Mouse (Mus musculus): ENCODE measurements around the gene H60b. TPM values are rescaled to one million over a fixed set of nuclear protein-coding genes. Genes with fewer than 3 reads are reported as not detected.
A peak's percentile ranks its signal among the peaks of the same experiment; 100 is the strongest.
"Not testable (repeated sequence)": the region's sequence is repeated elsewhere in the genome, so short reads cannot be mapped to it uniquely, and the experiment has no call there.

H60b gene
- total and polyA plus RNA-seq, 3 experiments = not detected

DNA sequence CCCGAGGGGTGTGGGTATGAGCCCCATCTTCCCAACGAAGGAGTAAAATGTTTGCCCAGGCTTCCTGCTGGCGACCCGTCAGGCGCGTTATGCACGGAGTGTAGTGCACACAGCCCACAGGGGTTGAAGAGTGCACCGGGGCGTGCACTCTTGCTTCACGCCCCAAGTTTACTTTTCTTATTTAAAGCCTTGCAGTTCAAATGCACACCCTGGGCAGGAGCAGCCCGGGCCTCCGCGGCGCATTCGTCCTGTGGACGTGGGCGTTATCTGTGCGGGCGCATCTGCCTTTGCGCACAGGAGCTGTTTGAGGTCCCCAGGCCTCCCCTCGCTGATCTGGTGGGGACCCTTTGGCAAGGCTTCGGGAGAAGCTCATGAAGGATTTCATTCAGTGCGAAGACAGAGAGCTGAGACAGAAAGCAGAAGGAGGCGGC is 760 bp downstream of the H60b start:
- Histone ChIP-seq H3K79me2 (replicated peaks; ENCODE audit: control insufficient read depth, extremely low read depth, insufficient read depth, poor library complexity, severe bottlenecking) (no peaks in the 10 kb centered on the region), H3K27ac (ENCODE audit: insufficient read depth, low read depth) (no peak overlapping the region), H3K27me3 (replicated peaks) (peaks cover 8% of the 10 kb centered on the region), H3K9me3 (replicated peaks; ENCODE audit: low read length) (no peaks in the 10 kb centered on the region), H3K4me3 (replicated peaks in 1 of 3; ENCODE audit: low read depth in 2 of 3, low read length in 2 of 3, poor library complexity in 1 of 3) (no peak overlapping the region), H3K4me2 (ENCODE audit: insufficient read depth, low read depth, poor library complexity, severe bottlenecking) (no peak overlapping the region), H3K9ac (ENCODE audit: insufficient read depth, low read depth) (no peak overlapping the region), H3K4me1 (ENCODE audit: control insufficient read depth in 1 of 2, insufficient read depth in 2 of 2) (no peaks in the 10 kb centered on the region), H3K36me3 (replicated peaks in 1 of 2; ENCODE audit: control insufficient read depth in 1 of 2, insufficient read depth in 1 of 2, low read length in 1 of 2) (no peaks in the 10 kb centered on the region)
- TF ChIP-seq USF2 (conservative IDR thresholded peaks at IDR 0.05; ENCODE audit: low read depth, low read length) = no peak
- TF ChIP-seq UBTF (IDR thresholded peaks at IDR 0.05; ENCODE audit: low read depth, low read length) = no peak
- no peak for TF ChIP-seq HCFC1 (IDR thresholded peaks at IDR 0.05; ENCODE audit: low read depth, low read length)
- no peak for TF ChIP-seq SMC3 (IDR thresholded peaks at IDR 0.05; ENCODE audit: low read depth, low read length)
- no peak for TF ChIP-seq JUN (IDR thresholded peaks at IDR 0.05; ENCODE audit: insufficient read depth, low read depth, low read length)
- TF ChIP-seq GABPA (IDR thresholded peaks at IDR 0.05; ENCODE audit: insufficient replicate concordance, low read depth, low read length) = no peak
- in situ Hi-C loops (cut with MboI; ENCODE audit: low pct_ligation_motif_present, low pct_unique_long_range_greater_than_20kb, low sequenced_read_pairs) = no loop called here
- dilution Hi-C loops (cut with MboI; ENCODE audit: extremely low pct_ligation_motif_present, extremely low pct_unique_long_range_greater_than_20kb, low sequenced_read_pairs) = no loop called here
- DNase-seq (ENCODE audit: extremely low read depth) = no peak

DNA sequence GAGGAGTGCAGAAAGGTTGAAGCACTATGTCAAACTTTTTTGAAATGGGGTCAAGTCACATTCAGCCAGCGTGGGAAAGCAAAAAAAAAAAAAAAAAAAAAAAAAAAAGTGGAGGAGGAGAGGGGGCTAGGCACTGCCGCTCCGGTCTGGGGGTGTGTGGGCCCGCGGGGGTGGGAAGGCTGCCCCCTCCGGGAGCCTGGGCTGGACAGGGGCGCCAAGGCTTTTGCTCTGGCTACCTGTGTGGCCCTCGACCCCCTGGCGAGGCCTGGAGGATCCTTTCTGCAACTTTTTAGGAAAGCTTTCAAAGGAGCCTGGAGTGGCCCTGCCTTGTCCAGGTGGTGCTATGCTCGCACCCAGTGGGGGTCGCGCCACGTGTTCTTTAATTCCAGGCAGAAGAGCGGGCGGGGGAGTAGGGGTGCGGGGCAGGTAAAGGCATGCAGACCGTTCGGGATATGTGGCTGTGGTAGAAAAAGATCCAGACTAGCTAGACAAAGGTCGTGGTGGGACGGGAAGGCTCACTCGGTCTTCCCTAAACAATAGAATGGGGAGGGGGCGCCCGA is 1.3 kb downstream of the H60b start:
- Histone ChIP-seq H3K4me2 (ENCODE audit: insufficient read depth, low read depth, poor library complexity, severe bottlenecking) (no peak overlapping the region), H3K36me3 (replicated peaks in 1 of 2; ENCODE audit: control insufficient read depth in 1 of 2, insufficient read depth in 1 of 2, low read length in 1 of 2) (no peaks in the 10 kb centered on the region), H3K27ac (ENCODE audit: insufficient read depth, low read depth) (no peak overlapping the region), H3K27me3 (replicated peaks) (peaks cover 8% of the 10 kb centered on the region), H3K79me2 (replicated peaks; ENCODE audit: control insufficient read depth, extremely low read depth, insufficient read depth, poor library complexity, severe bottlenecking) (no peaks in the 10 kb centered on the region), H3K9me3 (replicated peaks; ENCODE audit: low read length) (no peaks in the 10 kb centered on the region), H3K9ac (ENCODE audit: insufficient read depth, low read depth) (no peak overlapping the region), H3K4me1 (ENCODE audit: control insufficient read depth in 1 of 2, insufficient read depth in 2 of 2) (no peaks in the 10 kb centered on the region), H3K4me3 (replicated peaks in 1 of 3; ENCODE audit: low read depth in 2 of 3, low read length in 2 of 3, poor library complexity in 1 of 3) (no peak overlapping the region)
- dilution Hi-C loops (cut with MboI; ENCODE audit: extremely low pct_ligation_motif_present, extremely low pct_unique_long_range_greater_than_20kb, low sequenced_read_pairs) (no loop called here), in situ Hi-C loops (cut with MboI; ENCODE audit: low pct_ligation_motif_present, low pct_unique_long_range_greater_than_20kb, low sequenced_read_pairs) (no loop called here)
- no peak for DNase-seq (ENCODE audit: extremely low read depth)
- TF ChIP-seq E2F4 (IDR thresholded peaks at IDR 0.05; ENCODE audit: insufficient replicate concordance, low read depth, low read length) (no peak), SMC3 (IDR thresholded peaks at IDR 0.05; ENCODE audit: low read depth, low read length) (no peak), HCFC1 (IDR thresholded peaks at IDR 0.05; ENCODE audit: low read depth, low read length) (no peak), TCF12 (IDR thresholded peaks at IDR 0.05; ENCODE audit: low read depth, low read length) (no peak), JUN (IDR thresholded peaks at IDR 0.05; ENCODE audit: insufficient read depth, low read depth, low read length) (no peak), MYC (IDR thresholded peaks at IDR 0.05; ENCODE audit: low read depth, low read length) (no peak), RAD21 (IDR thresholded peaks at IDR 0.05; ENCODE audit: low read depth, low read length) (no peak), MAX (IDR thresholded peaks at IDR 0.05; ENCODE audit: low read length) (no peak), GABPA (IDR thresholded peaks at IDR 0.05; ENCODE audit: insufficient replicate concordance, low read depth, low read length) (no peak), ZNF384 (IDR thresholded peaks at IDR 0.05; ENCODE audit: low read depth, low read length) (no peak), RCOR1 (conservative IDR thresholded peaks at IDR 0.05; ENCODE audit: low read depth, low read length) (no peak), UBTF (IDR thresholded peaks at IDR 0.05; ENCODE audit: low read depth, low read length) (no peak), JUND (conservative IDR thresholded peaks at IDR 0.05; ENCODE audit: low read depth, low read length) (no peak), CTCF (conservative IDR thresholded peaks at IDR 0.05 in 1 of 2, IDR thresholded peaks at IDR 0.05 in 1 of 2; ENCODE audit: low read depth in 2 of 2, low read length in 2 of 2) (no peak), ETS1 (conservative IDR thresholded peaks at IDR 0.05; ENCODE audit: low read depth, low read length) (no peak), TBP (conservative IDR thresholded peaks at IDR 0.05; ENCODE audit: low read depth, low read length) (no peak), IRF4 (IDR thresholded peaks at IDR 0.05; ENCODE audit: low read depth, low read length) (no peak), POLR2A (IDR thresholded peaks at IDR 0.05; ENCODE audit: low read depth, low read length) (no peak)

- H3K4me3 ChIP-seq (replicated peaks in 1 of 3; ENCODE audit: low read depth in 2 of 3, low read length in 2 of 3, poor library complexity in 1 of 3); H3K9ac ChIP-seq (ENCODE audit: insufficient read depth, low read depth); H3K4me1 ChIP-seq (ENCODE audit: control insufficient read depth in 1 of 2, insufficient read depth in 2 of 2); H3K27me3 ChIP-seq (replicated peaks); H3K36me3 ChIP-seq (replicated peaks in 1 of 2; ENCODE audit: control insufficient read depth in 1 of 2, insufficient read depth in 1 of 2, low read length in 1 of 2); H3K27ac ChIP-seq (ENCODE audit: insufficient read depth, low read depth); in situ Hi-C loops (cut with MboI; ENCODE audit: low pct_ligation_motif_present, low pct_unique_long_range_greater_than_20kb, low sequenced_read_pairs); DNase-seq (ENCODE audit: extremely low read depth); H3K9me3 ChIP-seq (replicated peaks; ENCODE audit: low read length); dilution Hi-C loops (cut with MboI; ENCODE audit: extremely low pct_ligation_motif_present, extremely low pct_unique_long_range_greater_than_20kb, low sequenced_read_pairs); H3K79me2 ChIP-seq (replicated peaks; ENCODE audit: control insufficient read depth, extremely low read depth, insufficient read depth, poor library complexity, severe bottlenecking): not testable (repeated sequence)
- peak overlapping the region; percentile 50; the same call in 1 of the 2 replicates for H3K4me2 ChIP-seq (ENCODE audit: insufficient read depth, low read depth, poor library complexity, severe bottlenecking)
These were observed 4.9 kb downstream of the H60b start for GRCm38 (mm10) chr10:22163279-22163678.
